Mouse (Mus musculus): ENCODE measurements around the gene Fbxl15. TPM values are rescaled to one million over a fixed set of nuclear protein-coding genes. Genes with fewer than 3 reads are reported as not detected.

The Fbxl15 gene
- polyA plus RNA-seq, 1 experiment, result 21.5 TPM

DNA sequence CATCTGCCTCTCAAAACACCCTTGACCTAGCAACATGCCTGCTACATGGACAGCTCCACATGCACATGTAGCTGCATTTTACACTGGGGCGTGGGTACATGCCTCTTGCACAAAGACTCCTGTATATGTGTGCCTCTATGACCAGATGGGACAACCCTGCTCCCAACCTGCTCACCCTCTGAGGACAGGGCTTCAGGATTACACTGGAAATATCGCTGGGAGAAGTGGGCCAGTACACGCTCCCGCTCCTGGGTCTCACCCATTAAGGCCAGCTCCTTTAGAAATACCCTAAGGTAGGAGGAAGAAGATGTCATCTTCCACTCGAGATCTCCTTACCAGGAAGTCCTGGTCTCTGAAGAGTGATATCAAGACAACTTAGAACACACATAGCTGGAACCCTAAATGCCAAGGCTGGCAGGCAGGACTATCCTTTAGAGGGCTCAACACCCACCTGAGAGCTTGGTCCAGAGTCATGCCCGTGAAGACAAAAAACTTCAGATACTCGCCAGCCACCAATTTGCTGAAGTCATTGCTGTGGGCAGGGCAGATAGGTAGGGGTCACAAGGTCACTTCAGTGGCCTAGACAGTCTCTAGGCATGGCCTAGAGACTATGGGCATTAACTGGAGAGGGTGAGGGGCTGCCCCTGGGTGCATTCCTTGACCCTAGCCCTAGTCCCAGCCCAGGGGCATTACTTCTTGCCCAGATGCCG is 7.8 kb upstream of the Fbxl15 start:
- Histone ChIP-seq H3K27me3 (ENCODE audit: control insufficient read depth, insufficient read depth, low read length) (peaks cover 3% of the 10 kb centered on the region; the same call in 1 of the 2 replicates), H3K27ac (ENCODE audit: control insufficient read depth, insufficient read depth, low read depth, low read length) (no peak overlapping the region), H3K4me3 (ENCODE audit: control insufficient read depth, low read depth, low read length) (peak overlapping the region; percentile 70), H3K36me3 (ENCODE audit: control insufficient read depth, insufficient read depth, low read length) (no peaks in the 10 kb centered on the region), H3K4me1 (ENCODE audit: control insufficient read depth, insufficient read depth, low read length) (peaks cover 20% of the 10 kb centered on the region)
- TF ChIP-seq CTCF (IDR thresholded peaks at IDR 0.05; ENCODE audit: control insufficient read depth, insufficient read depth, insufficient replicate concordance, low read depth, low read length), result no peak
- TF ChIP-seq POLR2A (IDR thresholded peaks at IDR 0.05; ENCODE audit: control insufficient read depth, low read depth, low read length), result no peak

DNA sequence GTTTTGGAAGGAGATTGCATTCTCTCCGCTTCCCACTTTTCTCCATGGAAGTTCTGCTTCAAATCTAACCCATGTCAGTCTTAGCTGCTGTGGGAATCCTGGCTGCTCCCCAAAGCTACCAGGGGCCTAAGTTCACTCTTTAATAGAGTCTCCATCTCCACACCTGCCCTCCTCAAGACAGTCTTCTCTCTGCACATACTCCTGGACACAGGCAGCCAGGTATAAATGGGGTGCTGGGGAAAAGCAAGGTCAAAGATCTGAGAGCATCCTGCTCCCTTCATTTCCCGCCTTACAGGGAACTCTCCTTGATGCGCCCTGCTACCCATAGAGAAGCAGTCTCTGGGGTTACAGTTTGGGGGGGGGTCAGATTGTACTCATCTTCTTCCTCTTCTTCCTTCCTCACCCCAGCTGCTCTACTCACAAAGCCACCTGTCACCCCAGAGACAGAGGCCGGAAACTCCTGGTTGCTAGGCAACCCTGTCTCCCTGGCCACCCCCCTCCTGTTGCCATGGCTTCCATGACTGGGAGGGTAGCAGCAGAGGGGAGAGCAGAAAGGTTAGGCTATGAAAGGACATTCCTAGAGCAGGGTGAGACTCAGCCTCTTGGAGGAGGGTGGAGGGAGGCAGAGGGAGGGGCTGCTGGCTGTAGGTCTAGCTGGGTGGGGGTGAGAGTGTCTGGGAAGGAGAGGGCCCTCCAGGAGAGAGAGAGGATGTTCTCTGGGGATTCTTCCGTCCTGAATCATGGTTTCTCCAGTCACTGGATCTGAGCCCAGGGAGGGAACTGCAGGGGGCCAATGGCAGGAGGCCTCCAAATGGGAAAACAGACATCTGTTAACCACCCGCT is 6.7 kb upstream of the Fbxl15 start:
- Histone ChIP-seq H3K27ac (ENCODE audit: control insufficient read depth, insufficient read depth, low read depth, low read length) (no peak overlapping the region), H3K27me3 (ENCODE audit: control insufficient read depth, insufficient read depth, low read length) (peaks cover 3% of the 10 kb centered on the region; the same call in 1 of the 2 replicates), H3K36me3 (ENCODE audit: control insufficient read depth, insufficient read depth, low read length) (no peaks in the 10 kb centered on the region), H3K4me3 (ENCODE audit: control insufficient read depth, low read depth, low read length) (peak overlapping the region; percentile 70), H3K4me1 (ENCODE audit: control insufficient read depth, insufficient read depth, low read length) (peaks cover 21% of the 10 kb centered on the region)
- TF ChIP-seq POLR2A (IDR thresholded peaks at IDR 0.05; ENCODE audit: control insufficient read depth, low read depth, low read length) (0 out of 2 replicates have a peak, but pooled peaks have one; percentile 0), CTCF (IDR thresholded peaks at IDR 0.05; ENCODE audit: control insufficient read depth, insufficient read depth, insufficient replicate concordance, low read depth, low read length) (no peak)

DNA sequence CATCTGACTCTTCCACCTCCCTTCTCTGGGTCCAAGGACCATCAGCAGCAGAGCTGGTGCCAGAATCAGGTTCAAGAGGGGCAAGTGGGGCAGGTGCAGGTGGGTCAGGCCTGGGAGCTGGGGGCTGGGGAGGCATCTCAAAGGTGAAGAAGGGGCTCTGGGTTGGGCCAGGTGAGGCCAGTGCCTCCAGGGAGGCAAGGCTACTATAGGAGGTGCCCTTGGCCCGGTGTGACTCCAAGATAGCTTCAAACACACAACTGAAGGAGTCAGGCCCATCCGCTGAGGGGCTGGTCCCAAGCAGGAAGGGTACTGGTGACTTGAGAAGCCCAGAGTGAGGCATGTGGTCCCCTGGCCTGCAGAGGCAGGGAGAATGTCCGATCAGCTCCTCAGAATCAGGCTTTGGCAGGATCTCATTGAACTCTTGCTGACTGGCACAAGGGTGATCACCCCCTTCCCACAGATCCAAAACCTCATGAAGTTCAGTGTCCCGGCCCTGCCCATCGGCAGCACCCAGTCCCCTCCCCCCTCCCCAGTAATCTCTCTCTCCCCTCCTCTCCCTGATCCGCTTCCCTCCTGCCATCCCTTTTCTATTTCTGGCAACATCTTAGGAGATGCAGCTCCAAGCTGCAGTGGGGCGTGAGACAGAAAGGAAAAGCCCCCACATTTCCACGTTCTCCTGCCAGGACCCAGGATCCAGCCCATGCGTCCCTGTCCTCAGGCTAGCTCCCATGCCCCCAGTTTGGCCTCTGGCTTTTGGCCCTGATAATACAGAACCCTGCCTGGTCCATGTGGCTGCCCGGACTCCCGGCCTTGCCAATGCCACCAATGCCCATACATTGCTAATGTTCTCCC is 5.6 kb upstream of the Fbxl15 start:
- Histone ChIP-seq H3K27me3 (ENCODE audit: control insufficient read depth, insufficient read depth, low read length) (peaks cover 3% of the 10 kb centered on the region; the same call in 1 of the 2 replicates), H3K4me3 (ENCODE audit: control insufficient read depth, low read depth, low read length) (peak overlapping the region; percentile 70), H3K4me1 (ENCODE audit: control insufficient read depth, insufficient read depth, low read length) (peaks cover 21% of the 10 kb centered on the region), H3K36me3 (ENCODE audit: control insufficient read depth, insufficient read depth, low read length) (no peaks in the 10 kb centered on the region), H3K27ac (ENCODE audit: control insufficient read depth, insufficient read depth, low read depth, low read length) (no peak overlapping the region)
- TF ChIP-seq POLR2A (IDR thresholded peaks at IDR 0.05; ENCODE audit: control insufficient read depth, low read depth, low read length) (no peak), CTCF (IDR thresholded peaks at IDR 0.05; ENCODE audit: control insufficient read depth, insufficient read depth, insufficient replicate concordance, low read depth, low read length) (no peak)

DNA sequence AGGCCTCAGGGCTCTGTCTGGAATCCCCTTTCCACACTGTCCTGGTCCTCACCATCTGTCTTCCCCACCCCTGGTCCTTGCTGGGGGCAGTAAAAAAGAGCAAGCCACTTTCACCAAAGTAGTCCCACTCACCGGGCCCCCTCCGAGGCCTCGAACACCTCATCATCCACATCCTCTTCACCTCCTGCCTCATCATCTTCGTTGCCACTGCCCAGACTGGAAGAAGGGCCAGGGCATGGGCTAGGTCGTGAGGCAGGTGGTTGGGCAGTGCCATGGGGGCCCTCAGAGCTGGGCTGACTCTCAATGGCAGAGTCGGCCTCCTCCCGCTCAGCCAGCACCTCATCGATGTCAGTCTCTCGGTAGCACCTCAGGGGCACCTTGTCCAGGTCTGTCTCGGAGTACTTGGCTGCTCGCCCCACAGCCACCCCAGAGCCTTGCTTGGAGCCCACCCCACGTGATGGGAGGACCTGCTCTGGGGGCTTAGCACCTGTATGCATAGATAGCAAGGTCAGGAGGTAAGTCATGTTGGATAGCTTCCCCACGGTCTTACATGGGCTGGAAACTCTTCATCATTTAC is 4.9 kb upstream of the Fbxl15 start:
- Histone ChIP-seq H3K27ac (ENCODE audit: control insufficient read depth, insufficient read depth, low read depth, low read length) (no peak overlapping the region), H3K4me1 (ENCODE audit: control insufficient read depth, insufficient read depth, low read length) (peaks cover 22% of the 10 kb centered on the region), H3K4me3 (ENCODE audit: control insufficient read depth, low read depth, low read length) (peak overlapping the region; percentile 70), H3K36me3 (ENCODE audit: control insufficient read depth, insufficient read depth, low read length) (no peaks in the 10 kb centered on the region), H3K27me3 (ENCODE audit: control insufficient read depth, insufficient read depth, low read length) (no peaks in the 10 kb centered on the region)
- TF ChIP-seq POLR2A (IDR thresholded peaks at IDR 0.05; ENCODE audit: control insufficient read depth, low read depth, low read length) (no peak), CTCF (IDR thresholded peaks at IDR 0.05; ENCODE audit: control insufficient read depth, insufficient read depth, insufficient replicate concordance, low read depth, low read length) (no peak)

DNA sequence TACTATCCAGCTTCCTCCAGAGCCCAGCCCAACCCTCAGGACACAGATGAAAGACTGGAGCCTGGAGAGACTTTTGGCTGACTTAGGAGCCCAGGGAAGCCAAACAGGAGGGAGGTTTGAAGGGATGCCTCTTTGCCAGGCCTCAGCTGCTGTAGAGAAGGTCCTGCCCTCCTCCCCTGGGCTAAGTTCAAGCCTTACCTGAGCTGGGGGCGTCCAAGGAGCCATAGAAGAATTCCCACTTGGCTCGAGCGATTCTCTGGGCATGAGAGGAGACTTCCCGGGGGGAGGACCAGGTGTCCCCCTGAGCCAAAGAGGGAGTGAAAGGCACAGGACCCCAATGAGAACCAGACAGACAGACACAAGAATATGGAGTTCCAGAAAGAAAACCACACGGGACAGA is 4.3 kb upstream of the Fbxl15 start:
- Histone ChIP-seq H3K4me3 (ENCODE audit: control insufficient read depth, low read depth, low read length) (no peak overlapping the region), H3K27me3 (ENCODE audit: control insufficient read depth, insufficient read depth, low read length) (no peaks in the 10 kb centered on the region), H3K36me3 (ENCODE audit: control insufficient read depth, insufficient read depth, low read length) (no peaks in the 10 kb centered on the region), H3K27ac (ENCODE audit: control insufficient read depth, insufficient read depth, low read depth, low read length) (no peak overlapping the region), H3K4me1 (ENCODE audit: control insufficient read depth, insufficient read depth, low read length) (peaks cover 17% of the 10 kb centered on the region)
- no peak for TF ChIP-seq POLR2A (IDR thresholded peaks at IDR 0.05; ENCODE audit: control insufficient read depth, low read depth, low read length)
- TF ChIP-seq CTCF (IDR thresholded peaks at IDR 0.05; ENCODE audit: control insufficient read depth, insufficient read depth, insufficient replicate concordance, low read depth, low read length), result no peak

DNA sequence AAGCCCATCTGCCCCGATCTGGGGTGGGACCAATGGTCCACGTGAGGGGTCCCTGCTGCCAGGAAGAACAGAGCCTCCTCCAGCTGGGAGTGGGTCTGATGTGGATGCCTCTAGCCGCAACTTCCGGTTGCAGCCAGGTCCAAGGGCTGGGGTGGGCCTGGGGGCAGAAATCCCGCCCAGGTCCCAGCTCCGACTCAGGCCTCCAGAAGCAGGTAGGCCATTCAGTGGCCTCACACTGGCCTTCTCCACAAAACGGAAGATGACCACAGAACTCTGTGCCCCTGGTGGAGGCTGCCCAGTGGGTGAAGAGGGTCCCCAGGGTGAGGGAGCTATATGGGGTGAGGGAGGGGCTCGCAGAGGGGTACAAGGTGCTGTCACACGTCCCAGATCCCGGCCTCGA is 3.6 kb upstream of the Fbxl15 start:
- Histone ChIP-seq H3K27ac (ENCODE audit: control insufficient read depth, insufficient read depth, low read depth, low read length) (no peak overlapping the region), H3K36me3 (ENCODE audit: control insufficient read depth, insufficient read depth, low read length) (no peaks in the 10 kb centered on the region), H3K4me1 (ENCODE audit: control insufficient read depth, insufficient read depth, low read length) (peaks cover 14% of the 10 kb centered on the region), H3K4me3 (ENCODE audit: control insufficient read depth, low read depth, low read length) (peak overlapping the region; percentile 10; the same call in 1 of the 2 replicates), H3K27me3 (ENCODE audit: control insufficient read depth, insufficient read depth, low read length) (no peaks in the 10 kb centered on the region)
- TF ChIP-seq CTCF (IDR thresholded peaks at IDR 0.05; ENCODE audit: control insufficient read depth, insufficient read depth, insufficient replicate concordance, low read depth, low read length), result no peak

All from testis, adult 2 months (tissue).